Mouse (Mus musculus) testis, adult 2 months (tissue): Measurements from ENCODE around the gene Dnajc7. TPM values are rescaled to one million over a fixed set of nuclear protein-coding genes. Genes with fewer than 3 reads are reported as not detected.

Source experiments
- H3K27ac ChIP-seq: fragments of 200-500 bp; 2 replicates; pipeline ENCODE4 v1.5.1; 2012; ENCODE audit warnings: low read depth, low read length; ENCODE audit not compliant: control insufficient read depth, insufficient read depth
- H3K27me3 ChIP-seq: fragments of 200-500 bp; 2 replicates; pipeline ENCODE4 v1.6.1; 2012; ENCODE audit warnings: mild to moderate bottlenecking, low read length, moderate library complexity; ENCODE audit not compliant: control insufficient read depth, insufficient read depth
- H3K36me3 ChIP-seq: fragments of 200-500 bp; 2 replicates; pipeline ENCODE4 v1.6.1; 2012; ENCODE audit warnings: mild to moderate bottlenecking, low read length; ENCODE audit not compliant: control insufficient read depth, insufficient read depth
- H3K4me1 ChIP-seq: fragments of 200-500 bp; 2 replicates; pipeline ENCODE4 v1.6.1; 2012; ENCODE audit warnings: low read length; ENCODE audit not compliant: control insufficient read depth, insufficient read depth
- H3K4me3 ChIP-seq: fragments of 200-500 bp; 2 replicates; pipeline ENCODE4 v1.5.1; 2012; ENCODE audit warnings: low read depth, mild to moderate bottlenecking, low read length, moderate library complexity, mixed read lengths; ENCODE audit not compliant: control insufficient read depth
- CTCF ChIP-seq: fragments of 200-500 bp; IDR thresholded peaks from 2 replicates; pipeline ENCODE4 v1.5.1; 2012; ENCODE audit warnings: low read depth, mild to moderate bottlenecking, inconsistent platforms, low read length, moderate library complexity; ENCODE audit not compliant: control insufficient read depth, insufficient read depth, insufficient replicate concordance
- POLR2A ChIP-seq: fragments of 200-500 bp; IDR thresholded peaks from 2 replicates; pipeline ENCODE4 v1.6.1; 2012; ENCODE audit warnings: low read depth, mild to moderate bottlenecking, inconsistent platforms, low read length, moderate library complexity; ENCODE audit not compliant: control insufficient read depth
- polyA plus RNA-seq: library from polyadenylated mRNA; depleted of rRNA; stranded (reverse); fragments of >200 nt; gene quantifications from 2 replicates; pipeline ENCODE4 v1.2.3, GENCODE M21; 2012

The Dnajc7 gene
- polyA plus RNA-seq, 1 experiment = 150 TPM

GRCm38 (mm10) chr11:100643612-100644575, 23.9 kb upstream of the Dnajc7 start:
- H3K27ac ChIP-seq = no peak overlapping the region
- TF ChIP-seq POLR2A (no peak), CTCF (no peak)
- H3K27me3 ChIP-seq = no peaks in the 10 kb centered on the region
- no peaks in the 10 kb centered on the region for H3K36me3 ChIP-seq
- peaks cover 13% of the 10 kb centered on the region for H3K4me1 ChIP-seq
- no peak overlapping the region for H3K4me3 ChIP-seq

DNA sequence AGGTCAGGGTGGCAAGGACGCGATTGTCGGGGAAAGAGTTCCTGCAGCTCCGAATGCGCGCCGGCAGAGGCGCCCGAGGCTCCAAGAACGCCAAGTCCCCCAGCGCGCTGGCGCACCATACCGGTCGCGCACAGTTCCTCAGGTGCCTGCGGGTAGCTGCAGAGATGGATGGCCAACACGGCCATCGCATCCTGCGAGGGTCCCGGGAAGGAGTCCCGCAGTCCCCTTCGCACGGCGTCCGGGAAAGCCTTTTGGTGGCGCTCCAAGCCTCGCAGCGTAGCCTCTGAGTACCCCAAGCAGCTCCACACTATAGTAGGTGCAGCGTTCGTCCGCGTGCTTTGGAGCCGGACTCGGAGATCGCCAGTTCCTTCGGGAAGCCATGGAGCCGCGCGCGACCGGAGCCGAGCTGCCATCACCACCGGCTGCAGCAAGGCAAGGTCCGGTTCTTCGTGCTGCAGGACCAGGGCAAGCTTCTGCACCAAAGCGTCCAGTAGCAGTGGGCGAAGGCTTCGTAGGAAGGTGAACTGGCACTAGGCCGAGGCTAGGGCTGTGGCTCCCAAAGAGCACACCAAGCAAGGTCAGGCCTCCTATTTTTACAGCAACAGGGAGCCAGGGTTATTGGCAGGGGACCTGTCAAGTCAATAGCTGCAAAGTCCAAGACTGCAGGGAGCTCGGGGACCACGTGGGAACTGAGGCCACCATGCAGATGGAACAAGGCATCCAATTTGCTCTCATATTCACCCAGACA, 20.4 kb upstream of the Dnajc7 start:
- no peak overlapping the region for H3K27ac ChIP-seq

DNA sequence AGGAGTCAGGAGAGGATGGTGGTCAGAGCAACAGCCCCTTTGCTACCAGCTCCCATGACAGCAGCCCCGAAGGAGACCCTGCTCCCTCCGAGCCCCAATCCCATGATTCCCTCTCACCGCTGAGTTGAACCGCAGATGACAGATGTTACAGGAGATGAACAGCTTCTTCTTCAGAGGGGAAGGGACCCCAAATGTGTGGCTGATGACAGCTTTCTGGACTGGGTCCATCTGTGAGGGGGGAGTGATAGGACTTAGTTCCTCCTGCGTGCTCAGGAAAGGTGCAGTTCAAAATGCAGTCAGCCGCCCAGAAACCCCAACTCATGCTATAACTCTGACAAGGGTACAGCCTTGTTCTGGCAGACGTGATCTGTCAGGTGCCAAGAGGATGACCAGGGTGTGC, 14.6 kb upstream of the Dnajc7 start:
- Histone ChIP-seq H3K4me1 (no peaks in the 10 kb centered on the region), H3K36me3 (no peaks in the 10 kb centered on the region), H3K27me3 (no peaks in the 10 kb centered on the region), H3K4me3 (no peak overlapping the region), H3K27ac (no peak overlapping the region)
- no peak for TF ChIP-seq CTCF
- TF ChIP-seq POLR2A = no peak

More for the DNA sequence above, 20.4 kb upstream of the Dnajc7 start:
- Histone ChIP-seq H3K36me3 (no peaks in the 10 kb centered on the region), H3K4me1 (peaks cover 13% of the 10 kb centered on the region), H3K27me3 (no peaks in the 10 kb centered on the region), H3K4me3 (peak overlapping the region; percentile 0; the same call in 1 of the 2 replicates)
- TF ChIP-seq POLR2A = no peak
- TF ChIP-seq CTCF = peak; percentile 34; the same call in 1 of the 2 replicates

GRCm38 (mm10) chr11:100628862-100629352, 8.9 kb upstream of the Dnajc7 start:
- Histone ChIP-seq H3K27me3 (no peaks in the 10 kb centered on the region), H3K36me3 (no peaks in the 10 kb centered on the region), H3K4me1 (peaks cover 2% of the 10 kb centered on the region; the same call in 1 of the 2 replicates), H3K4me3 (no peak overlapping the region), H3K27ac (no peak overlapping the region)
- TF ChIP-seq POLR2A = no peak
- TF ChIP-seq CTCF = no peak

DNA sequence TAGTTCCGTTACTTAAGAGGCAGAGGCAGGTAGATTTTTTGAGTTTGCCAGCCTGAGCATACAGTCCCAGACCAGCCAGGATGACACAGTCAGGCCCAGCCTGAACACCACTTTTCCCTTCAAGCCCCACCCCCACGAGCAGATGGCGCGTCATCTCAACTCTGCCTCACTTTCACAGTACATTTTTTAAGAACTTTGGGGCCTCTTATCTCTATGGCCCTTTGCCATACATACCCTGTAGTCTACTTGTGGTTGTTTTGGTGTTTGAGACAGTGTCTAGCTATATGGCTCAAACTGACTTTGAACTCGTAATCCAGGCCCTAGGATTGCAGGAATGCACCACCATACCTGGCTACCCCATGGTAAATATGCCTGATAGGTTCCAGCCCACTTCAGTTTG, 8.1 kb upstream of the Dnajc7 start:
- H3K36me3 ChIP-seq = no peaks in the 10 kb centered on the region
- no peak overlapping the region for H3K27ac ChIP-seq
- H3K4me1 ChIP-seq = peaks cover 2% of the 10 kb centered on the region; the same call in 1 of the 2 replicates
- H3K4me3 ChIP-seq = no peak overlapping the region
- TF ChIP-seq CTCF (no peak), POLR2A (no peak)
- no peaks in the 10 kb centered on the region for H3K27me3 ChIP-seq

DNA sequence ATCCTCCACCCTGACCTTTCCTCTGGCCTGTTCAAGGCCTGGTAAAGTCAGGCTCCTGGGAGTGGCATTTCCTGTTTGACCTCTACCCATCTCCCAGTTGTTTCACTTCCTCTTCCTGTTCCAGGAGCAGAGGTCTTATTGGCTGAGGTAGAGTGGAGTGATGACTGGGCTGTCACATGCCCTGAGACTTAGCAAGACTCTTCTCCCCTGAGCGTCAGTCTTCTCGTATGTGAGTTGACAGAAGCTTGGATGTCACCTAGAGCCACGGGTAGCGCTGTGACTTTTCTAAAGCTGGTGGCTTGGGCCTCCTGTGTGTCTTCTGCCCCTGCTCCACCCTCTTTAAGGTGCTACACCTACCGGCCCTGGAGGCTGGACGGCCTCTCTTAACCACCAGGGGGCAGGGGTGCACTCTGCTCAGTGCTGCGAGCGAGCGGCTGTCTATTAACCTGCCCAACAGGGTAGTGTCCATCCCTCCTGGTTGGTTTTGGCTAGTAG, 6.8 kb upstream of the Dnajc7 start:
- Histone ChIP-seq H3K4me1 (peaks cover 2% of the 10 kb centered on the region; the same call in 1 of the 2 replicates), H3K36me3 (no peaks in the 10 kb centered on the region), H3K4me3 (no peak overlapping the region), H3K27ac (no peak overlapping the region), H3K27me3 (no peaks in the 10 kb centered on the region)
- TF ChIP-seq POLR2A (no peak; the same call in 1 of the 2 replicates), CTCF (peak; percentile 69; the same call in 1 of the 2 replicates)
